Mouse (Mus musculus) left cerebral cortex, adult 9 months (tissue): ENCODE results near the gene Klk5.

Experiments
- DNase-seq, 2 experiments: peaks; one replicate each; pipeline ENCODE4 v3.0.0; 2022; ENCODE audit warnings: low spot score in 2 of 2

Klk5 gene

DNA sequence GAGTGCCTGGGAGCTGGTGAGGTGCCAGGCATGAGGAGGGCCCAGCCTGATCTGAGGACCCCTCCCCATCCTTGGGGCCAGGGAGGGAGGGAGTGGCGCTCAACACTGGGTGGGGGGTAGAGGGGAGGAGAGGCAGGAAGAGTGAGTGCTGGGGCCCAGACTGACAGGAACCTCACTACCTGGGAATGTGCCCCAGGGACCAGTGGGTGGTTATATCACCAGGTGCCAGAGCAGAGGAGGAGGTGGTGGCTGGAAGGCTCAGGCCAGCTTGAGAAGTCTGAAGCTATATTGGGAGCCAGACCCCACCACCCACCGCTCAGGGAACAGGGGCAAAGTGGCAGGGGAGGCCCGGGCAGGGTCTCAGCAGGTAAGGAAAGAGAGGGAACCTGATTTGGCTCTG, at the start of gene Klk5:
Gene Klk5 (plus strand): TSS at position 271 of the 400 bp plus-strand sequence.
- no peak for DNase-seq

DNA sequence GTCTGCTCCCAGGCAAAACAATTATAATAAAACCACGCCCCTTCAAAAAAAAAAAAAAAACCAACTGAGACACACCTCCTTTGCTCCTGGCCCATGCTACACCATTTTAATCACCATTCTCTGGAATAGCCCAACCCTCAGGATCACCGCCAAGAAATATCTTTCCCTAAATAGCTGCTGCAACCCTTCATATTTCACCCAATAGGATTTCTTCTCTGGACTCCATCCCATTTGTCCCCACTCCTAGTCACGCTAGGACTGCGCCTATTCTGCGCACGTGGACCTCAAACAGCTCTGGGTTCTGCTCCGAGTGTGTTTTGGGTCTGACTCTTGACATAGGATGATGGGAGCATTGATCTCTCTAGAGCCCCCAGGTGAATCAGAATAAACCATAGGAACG, 45.4 kb upstream of the Klk5 start:
- no peak for DNase-seq

DNA sequence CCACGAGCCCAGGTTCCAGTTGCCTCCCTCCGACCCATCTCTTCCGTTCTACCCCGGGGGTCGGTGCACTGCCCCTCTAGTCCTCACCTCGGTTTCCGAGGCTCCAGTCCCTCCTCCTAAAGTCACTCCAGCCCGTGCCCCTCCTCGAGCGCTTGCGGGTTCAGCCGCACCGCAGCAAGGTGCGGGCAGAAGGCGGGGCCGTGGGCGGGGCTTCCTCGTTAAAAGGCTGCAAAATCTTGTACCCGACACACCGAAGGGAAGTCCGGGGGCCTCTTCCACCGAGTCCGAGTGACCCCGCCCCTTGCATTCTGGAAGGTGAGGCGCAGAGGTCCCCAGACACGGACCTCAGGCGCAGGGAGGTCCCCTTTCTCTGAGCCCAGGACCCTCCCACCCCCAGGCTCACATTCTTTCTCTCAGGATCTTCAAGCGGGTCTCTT, 44.4 kb upstream of the Klk5 start, which contains the start of gene Klk8:
Gene Klk8 (plus strand): TSS at position 245 of the 437 bp plus-strand sequence.
- no peak for DNase-seq

DNA sequence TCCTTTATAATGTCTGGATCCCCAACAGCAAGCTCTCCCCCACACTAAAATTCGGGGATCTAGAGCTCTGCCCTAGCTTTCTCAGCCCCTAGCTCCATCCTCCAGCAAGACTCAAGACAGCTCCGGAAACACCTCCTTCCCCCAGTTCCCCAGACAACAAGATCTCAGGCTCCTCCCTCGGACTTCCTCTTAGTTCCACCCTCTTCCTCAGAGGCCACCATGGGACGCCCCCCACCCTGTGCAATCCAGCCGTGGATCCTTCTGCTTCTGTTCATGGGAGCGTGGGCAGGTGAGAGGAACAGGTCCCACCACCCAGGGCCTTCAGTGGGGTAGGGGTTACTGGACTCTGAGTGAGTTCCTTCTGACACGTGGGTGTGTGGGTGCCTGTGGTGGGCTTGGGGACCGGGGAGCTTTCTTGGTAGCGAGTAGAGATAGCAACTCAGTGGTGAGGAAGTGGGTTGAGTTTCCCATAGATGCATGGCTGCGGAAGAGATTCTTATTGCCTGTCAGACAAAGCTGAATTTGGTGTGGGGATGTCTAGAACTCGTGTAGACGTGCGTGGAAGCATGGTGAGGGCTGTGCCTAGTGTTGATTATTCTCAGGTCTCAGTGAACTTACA, 43.8 kb upstream of the Klk5 start:
- DNase-seq: no peak

DNA sequence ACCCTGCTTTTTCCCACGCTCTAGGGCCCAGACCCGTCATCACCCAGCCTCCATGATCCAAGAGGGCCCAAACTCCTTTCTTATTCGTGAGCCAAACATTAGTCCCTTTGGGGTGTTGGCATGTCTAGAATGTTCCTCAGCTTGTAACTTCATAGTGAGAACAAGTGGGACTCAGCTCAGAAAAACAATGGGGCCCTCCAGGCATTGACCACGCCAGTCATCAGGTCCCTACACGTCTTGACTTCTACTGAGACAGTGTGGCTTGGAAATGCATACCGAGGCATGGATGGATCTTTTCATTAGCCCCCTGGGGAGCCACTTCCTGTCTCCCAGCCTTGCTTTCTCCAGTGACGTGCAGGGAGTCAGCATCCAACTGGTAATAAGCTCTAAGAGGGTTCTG, 41.9 kb upstream of the Klk5 start:
- no peak for DNase-seq

DNA sequence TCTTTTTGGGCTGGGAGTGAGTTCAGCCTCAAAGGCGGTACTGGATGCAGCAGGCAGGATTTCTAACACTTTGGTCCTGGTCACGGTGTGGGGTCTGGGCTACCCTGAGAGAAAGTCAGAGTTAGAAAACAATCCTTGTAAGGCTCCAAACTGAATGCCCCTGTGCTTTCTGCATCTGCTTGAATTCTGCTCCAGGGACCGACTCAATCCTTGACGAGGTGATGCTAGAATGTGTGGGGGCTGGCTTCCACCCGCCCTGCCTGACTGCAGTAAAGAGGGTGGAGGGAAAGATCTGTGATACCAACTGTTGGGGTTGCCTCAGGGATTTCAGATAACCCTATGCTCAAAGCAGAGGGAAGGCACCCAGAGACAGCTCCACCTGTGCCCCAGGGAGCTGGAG, 30.8 kb upstream of the Klk5 start, which contains the start of gene Klk7:
Gene Klk7 (plus strand): TSS at position 301 of the 400 bp plus-strand sequence.
- no peak for DNase-seq

DNA sequence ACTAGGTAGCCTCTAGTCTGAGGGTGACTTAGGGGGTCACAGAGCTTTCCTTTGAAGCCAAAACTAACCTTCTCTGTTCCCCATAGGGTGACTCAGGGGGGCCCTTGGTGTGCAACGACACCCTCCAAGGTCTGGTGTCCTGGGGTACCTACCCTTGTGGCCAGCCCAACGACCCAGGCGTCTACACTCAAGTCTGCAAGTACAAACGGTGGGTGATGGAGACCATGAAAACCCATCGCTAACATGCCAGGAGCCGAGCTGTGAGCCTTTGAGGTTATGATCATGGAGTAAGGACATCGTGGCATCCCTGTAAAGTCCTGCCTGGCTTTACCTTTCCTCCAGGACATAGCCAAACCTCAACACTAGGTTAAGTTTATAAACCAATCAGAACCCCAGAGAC, 26.6 kb upstream of the Klk5 start:
- no peak for DNase-seq

DNA sequence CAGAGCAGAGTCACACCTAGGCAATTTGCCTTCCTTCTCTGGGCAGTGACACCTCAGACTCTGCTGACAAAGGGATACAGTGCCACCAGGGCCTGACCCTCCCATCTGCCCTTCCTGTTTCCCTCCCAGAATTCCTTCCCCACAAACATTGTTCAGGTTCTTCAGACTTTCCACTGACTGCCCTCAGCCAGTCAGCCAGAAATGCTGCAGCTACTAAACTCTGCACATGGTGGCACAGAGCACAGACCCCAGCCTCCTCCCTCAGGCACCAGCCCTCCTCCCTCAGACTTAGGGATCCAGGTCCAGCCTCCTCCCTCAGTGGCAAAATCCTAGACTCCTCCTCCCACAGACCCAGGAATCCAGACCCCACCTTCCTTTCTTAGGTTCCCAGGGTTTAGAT, 25.0 kb upstream of the Klk5 start:
- no peak for DNase-seq

DNA sequence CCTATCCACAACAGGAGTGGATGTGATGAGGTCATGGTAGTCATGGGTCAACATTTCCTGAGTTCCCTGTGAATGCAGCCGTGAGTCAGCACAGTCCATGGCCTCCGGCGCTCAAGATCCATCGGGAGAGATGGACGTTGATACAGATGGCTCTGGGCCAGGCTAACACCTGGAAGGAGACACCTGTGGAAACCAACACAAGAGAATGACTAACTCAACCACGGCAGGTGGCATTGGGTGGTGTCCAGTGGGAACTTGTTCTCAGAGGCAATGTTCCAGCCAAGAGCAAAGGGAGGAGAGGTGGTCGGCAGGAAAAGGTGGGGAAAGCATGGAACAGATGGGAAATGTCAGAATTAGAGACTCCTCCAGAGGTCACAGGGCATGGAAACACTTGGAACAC, 20.2 kb upstream of the Klk5 start:
- DNase-seq: no peak

DNA sequence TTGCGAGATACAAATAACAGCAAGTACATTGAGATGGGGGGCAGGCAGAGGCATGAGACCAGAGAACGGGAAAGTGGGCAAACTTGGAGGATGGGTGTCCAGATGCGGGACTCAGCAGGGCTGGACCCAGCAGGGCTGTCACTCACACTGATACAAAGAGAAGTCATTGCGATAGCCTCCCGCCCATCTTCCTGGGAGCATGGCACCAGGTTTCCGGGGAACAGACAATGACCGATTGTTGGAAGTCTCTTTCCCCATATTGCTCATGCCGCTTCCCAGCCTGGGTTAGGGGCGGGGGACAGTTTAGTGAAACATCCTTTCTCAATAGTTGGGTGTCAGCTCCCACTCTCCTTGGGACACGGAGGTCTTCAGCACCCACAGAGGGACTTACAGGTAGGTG, 17.6 kb upstream of the Klk5 start, which contains the start of gene Klk6:
Gene Klk6 (plus strand): TSS at position 301 of the 400 bp plus-strand sequence.
- DNase-seq: no peak

DNA sequence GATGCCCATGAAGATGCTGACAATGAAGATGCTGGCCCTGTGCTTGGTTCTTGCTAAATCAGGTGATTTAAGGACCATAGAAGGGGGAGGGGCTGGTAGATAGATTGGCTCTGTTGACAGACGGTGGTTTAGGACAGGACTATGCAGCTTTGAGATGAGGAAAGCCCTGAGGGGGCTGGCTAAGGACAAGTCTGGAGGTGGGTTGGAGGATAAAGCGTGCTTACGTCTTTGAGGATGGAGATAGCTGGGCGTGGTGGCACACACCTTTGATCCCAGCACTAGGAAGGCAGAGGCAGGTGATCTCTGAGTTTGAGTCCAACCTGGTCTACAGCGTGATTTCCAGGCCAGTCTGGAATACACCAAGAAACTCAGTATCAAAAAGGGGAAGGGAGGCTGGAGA, 15.7 kb upstream of the Klk5 start:
- DNase-seq: no peak

DNA sequence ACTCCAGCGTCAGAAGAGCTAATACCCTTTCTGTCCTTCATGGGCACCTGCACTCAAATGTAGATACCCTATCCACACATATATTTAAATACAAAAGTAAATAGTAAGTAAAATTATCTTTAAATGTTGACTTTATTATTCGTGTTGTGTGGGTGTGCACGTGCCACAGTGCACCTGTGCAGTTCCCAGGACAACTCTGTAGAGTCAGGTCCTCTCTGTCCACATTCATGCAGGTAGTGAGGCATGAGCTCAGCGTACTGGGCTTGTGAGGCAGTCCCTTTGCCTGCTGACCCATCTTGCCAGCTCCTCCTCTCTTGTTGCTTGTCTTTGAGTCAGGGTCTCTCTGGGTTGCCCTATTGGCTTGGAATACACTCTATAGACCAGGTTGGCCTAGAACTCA, 14.1 kb upstream of the Klk5 start:
- no peak for DNase-seq

DNA sequence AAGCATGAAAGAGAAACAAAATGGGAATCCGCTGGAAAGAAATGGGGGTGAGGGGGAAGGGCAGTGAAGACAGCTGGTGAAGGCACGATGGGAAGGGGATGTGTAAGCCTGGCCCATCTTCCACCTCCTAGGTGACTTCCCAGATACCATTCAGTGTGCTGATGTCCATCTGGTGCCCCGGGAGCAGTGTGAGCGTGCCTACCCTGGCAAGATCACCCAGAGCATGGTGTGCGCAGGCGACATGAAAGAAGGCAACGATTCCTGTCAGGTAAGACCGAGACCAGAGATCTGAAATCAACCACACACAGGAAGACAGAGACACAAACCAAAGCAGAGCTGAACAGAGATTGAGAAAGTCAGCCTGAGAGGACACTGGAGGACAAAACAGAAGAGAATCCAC, 12.8 kb upstream of the Klk5 start:
- DNase-seq: no peak

DNA sequence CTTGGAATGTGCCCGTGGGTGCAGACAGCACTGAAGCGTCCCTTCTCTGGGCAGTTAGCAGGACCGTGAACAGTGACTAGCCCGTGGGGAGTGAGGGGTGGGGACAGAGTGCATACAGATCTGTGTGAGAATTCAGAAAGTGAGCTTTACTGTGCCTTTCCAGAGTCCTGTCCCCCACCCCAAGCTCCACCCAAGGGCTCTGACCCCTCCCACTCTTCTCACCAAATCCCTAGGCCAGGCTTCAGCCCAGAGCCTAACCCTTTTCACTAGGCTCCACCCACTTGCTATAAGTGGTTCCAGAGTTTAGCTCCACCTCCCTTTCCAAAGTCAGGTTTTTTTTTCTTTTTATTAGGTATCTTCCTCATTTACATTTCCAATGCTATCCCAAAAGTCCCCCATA, 2.0 kb downstream of the Klk5 start:
- DNase-seq: no peak

DNA sequence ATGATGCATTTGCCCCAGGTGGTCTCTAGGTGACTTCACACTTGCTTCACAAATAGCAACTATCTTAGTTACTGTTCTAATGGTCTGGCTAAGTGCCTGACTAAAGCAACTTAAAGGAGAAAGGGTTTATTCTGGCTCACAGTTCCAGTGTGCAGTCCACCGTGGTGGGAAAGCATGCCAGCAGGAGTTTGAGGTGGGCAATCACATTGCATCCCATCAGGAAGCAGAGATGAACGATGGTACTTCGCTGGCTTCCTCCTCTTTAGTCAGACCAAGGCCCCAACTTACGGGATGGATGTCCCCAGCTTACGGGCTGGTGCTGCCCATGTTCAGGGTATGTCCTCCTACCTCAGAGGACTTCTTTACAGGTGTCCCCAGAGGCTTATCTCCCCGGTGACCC, 9.8 kb downstream of the Klk5 start:
- DNase-seq: no peak

DNA sequence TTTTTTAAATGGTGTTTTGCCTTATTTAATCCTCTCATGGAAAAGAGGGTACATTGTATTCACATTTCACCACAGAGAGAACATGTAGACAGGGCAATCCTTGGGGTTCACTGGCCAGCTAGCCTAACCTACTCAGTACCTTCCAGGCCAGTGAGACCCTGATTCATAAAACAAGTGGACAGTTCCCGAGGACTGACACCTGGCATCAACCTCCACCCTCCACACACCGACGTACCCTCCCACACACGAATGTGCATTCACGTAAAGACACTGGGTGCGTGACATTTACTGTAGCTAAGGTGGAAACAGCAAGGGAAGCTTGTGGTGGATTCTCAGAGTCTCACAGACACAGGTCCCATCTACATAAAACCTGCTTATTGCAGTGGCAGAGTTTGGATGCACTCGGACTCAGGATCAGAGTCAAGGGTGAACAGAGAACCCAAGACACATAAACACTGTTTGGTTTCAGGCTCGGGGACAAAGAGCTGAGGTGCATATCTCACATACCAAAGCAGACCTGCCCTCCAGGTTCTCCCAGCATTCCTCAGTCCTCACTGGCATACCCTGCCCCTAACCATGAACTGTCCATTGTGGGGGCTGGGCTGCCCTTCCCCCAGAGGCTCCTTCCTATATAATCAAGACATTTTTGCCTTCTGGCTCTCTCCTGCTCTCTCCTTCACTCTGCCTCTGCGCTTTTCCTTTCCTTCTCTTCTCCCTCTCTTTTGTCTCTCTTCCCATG, 13.0 kb downstream of the Klk5 start:
- DNase-seq: no peak

DNA sequence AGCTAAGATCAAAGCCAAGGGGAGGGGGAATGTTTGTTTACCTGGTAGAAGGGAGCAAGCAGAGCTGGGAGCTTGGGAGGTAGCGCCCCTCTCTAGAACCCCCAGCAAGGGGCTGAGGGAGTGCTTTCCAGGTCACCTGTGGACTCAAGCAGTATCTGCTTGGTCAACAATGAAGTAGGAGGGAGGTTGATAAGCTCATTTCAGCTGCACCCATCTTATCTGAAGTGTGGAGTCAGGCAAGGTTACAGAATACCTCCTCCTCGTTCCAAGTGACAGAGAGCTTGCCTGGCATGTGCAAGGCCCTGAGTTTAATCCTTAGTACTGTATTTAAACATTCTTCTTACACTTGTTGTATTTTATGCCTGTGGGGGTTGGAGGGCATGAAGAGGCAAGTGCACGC, 13.9 kb downstream of the Klk5 start:
- DNase-seq: no peak

DNA sequence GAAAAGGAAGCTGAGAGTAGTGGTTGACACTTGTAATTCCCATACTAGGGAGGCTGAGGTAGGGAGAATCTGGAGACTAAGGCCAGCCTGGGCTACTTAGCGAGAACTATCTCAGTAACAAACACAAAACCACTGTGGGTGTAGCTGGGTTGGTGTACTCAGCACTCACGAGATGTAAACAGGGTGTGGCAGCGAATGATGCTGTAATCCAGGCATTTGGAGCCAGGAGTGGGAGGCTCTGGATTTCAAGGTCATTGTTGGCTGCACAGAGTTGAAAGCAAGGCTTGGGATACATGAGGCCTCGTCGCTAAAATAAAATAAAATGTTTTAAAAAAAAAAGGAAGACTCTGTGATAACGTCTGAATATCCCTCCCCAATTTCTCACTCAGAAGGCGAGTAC, 14.5 kb downstream of the Klk5 start:
- DNase-seq: no peak

DNA sequence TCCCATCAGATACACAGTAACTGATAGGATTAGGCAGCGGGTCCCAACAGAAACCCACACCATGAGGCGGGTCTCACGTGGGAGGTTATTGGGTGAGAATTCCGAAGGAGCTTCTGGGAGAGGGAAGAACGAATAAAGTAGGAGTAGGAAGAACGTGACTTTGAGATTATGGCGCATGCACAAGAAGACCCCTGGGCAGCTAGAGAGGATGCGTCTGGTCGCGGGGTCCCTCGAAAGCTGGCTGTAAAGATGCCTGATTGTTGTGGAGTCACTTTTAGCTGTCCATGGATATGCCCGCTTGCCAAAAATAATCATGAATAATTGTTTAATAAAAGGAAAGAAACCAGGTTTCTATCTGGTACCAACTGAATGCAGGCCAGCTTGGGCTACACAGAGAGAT, 15.7 kb downstream of the Klk5 start:
- no peak for DNase-seq

DNA sequence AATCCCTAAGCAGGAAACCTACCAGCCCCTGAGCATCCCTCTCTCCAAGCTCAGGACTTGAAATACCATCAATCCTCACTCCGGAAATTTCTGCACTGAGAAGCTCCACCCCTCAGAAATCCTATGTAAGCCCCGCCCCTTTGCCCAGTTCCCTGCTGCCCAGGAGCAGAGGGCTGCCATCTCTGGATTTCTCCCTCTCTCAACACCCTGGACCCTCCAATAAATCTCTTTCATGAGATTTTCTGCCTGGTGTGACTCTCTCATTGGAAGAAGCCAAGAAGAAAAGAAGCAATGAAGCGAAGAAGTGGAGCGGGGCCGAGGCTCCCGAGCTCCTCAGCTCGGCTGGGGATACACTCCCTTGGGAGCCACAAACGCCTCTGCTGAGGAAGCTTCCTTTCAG, 18.6 kb downstream of the Klk5 start:
- DNase-seq: no peak

DNA sequence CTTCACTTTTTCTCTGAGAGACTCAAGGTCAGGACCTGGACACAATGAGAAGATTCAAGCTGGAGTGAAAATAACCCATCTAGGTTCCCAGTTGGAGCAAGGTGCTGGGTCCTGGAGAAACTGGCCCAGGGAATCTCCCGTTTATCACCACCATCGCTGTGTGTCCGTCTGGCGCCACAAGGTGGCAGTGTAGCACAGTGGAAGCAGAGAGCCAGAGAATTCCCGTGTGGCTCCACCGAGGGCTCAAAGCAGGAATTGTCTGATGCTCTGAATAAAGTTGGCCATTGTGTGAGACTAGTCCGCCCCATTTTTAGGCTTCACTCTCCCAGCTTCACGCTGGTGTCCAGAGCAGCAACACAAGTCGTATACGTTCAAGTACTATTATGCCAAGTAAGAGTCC, 31.5 kb downstream of the Klk5 start:
- DNase-seq: peak in 1 of 2 experiments; percentile 71

DNA sequence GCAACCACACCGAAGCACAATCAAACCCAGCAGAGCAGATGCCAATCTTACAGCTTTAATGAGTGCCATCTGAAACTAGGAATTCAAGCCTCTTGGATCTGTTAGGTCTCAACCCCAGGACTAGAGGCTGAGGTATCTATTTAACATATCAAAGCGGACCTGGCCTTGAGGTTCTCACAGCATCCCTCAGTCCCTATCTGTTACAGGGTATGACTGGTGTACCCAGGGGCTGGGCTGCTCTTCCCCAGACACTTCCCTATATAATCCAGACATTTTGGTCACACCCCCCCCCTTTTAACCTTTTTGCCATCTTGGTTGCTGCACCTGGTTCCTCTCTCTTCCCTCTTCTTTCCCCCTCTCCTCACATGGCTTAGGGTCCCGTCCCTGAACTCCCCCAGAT, 31.9 kb downstream of the Klk5 start:
- no peak for DNase-seq

DNA sequence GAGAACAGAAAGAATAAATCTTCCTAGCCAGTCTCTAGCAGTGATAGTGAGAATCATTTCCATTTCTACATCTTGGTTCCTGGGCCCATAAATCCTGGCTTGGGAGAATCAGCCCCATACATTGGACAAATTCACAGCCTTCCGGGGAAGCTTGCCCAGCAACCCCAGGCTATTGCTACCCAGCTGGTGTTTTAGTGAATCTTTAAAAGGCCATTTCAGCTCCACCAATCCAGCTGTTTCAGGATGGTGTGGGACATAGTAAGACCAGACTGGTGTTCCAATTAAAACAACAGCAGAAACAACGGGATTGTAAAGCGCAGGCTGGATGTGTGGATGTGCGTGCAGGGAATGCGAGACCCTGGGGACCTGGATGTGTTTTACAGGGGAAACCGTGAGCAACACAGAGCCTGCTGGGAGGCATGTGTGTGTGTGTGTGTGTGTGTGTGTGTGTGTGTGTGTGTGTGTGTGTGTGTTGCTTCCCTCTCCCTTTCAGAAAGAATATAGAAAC, 33.2 kb downstream of the Klk5 start:
- DNase-seq: no peak
